Mouse (Mus musculus) liver, embryonic 12.5 days (tissue): Measurements from ENCODE around the gene Arhgef40. TPM values are rescaled to one million over a fixed set of nuclear protein-coding genes. Genes with fewer than 3 reads are reported as not detected.
A peak's percentile ranks its signal among the peaks of the same experiment; 100 is the strongest.
"Not testable (repeated sequence)": the region's sequence is repeated elsewhere in the genome, so short reads cannot be mapped to it uniquely, and the experiment has no call there.

Experiments
- ATAC-seq: fragments of 200-750 bp; cut with Nextera tagmentation; 2 replicates; pipeline ENCODE4 v1.8.0; 2017; ENCODE audit warnings: moderate number of reproducible peaks, mild to moderate bottlenecking, moderate library complexity
- H3K27ac ChIP-seq: fragments of 300-500 bp; sonication (generic); 2 replicates; pipeline ENCODE4 v1.5.1; 2016; ENCODE audit warnings: mild to moderate bottlenecking
- H3K27me3 ChIP-seq: fragments of 300-500 bp; sonication (generic); replicated peaks from 2 replicates; pipeline ENCODE4 v1.6.1; 2016; ENCODE audit warnings: mild to moderate bottlenecking, moderate library complexity
- H3K36me3 ChIP-seq: fragments of 300-500 bp; sonication (generic); 2 replicates; pipeline ENCODE4 v1.6.1; 2016; ENCODE audit warnings: mild to moderate bottlenecking, moderate library complexity
- H3K4me1 ChIP-seq: fragments of 300-500 bp; sonication (generic); 2 replicates; pipeline ENCODE4 v1.6.1; 2016
- H3K4me2 ChIP-seq: fragments of 300-500 bp; sonication (generic); 2 replicates; pipeline ENCODE4 v1.6.1; 2016; ENCODE audit warnings: mild to moderate bottlenecking, moderate library complexity
- H3K4me3 ChIP-seq: fragments of 300-500 bp; sonication (generic); 2 replicates; pipeline ENCODE4 v1.5.1; 2016; ENCODE audit warnings: mild to moderate bottlenecking, moderate library complexity
- H3K9ac ChIP-seq: fragments of 300-500 bp; sonication (generic); 2 replicates; pipeline ENCODE4 v1.6.1; 2016; ENCODE audit warnings: mild to moderate bottlenecking, moderate library complexity
- H3K9me3 ChIP-seq: fragments of 300-500 bp; sonication (generic); replicated peaks from 2 replicates; pipeline ENCODE4 v1.6.1; 2016; ENCODE audit warnings: mild to moderate bottlenecking, moderate library complexity
- WGBS: fragments of 180-500 bp; shearing (Covaris S2); methylation state at CpG from one replicate; pipeline ENCODE4 v1.1.7; 2016; ENCODE audit not compliant: insufficient replicate concordance; 5-methylcytosine and 5-hydroxymethylcytosine counted together
- polyA plus RNA-seq: library from polyadenylated mRNA; unstranded; fragments of >200 nt; fragmentation: Nextera tagmentation; extraction: Ambion mirVana; gene quantifications from 2 replicates; pipeline ENCODE4 v1.2.1, GENCODE M21; 2016

The Arhgef40 gene
- polyA plus RNA-seq, 1 experiment from 2014 or later, result 34.8 TPM

GRCm38 (mm10) chr14:52044901-52045678, 60.6 kb downstream of the Arhgef40 start:
- ATAC-seq, result 0 out of 2 replicates have a peak, but pooled peaks have one; percentile 32
- H3K27ac ChIP-seq, result no peak overlapping the region
- H3K36me3 ChIP-seq, result no peaks in the 10 kb centered on the region
- no peaks in the 10 kb centered on the region for H3K9me3 ChIP-seq
- 6% methylated on average over 8 of the region's 8 CpGs for WGBS
- peaks cover 8% of the 10 kb centered on the region; the same call in 1 of the 2 replicates for H3K4me1 ChIP-seq
- H3K4me2 ChIP-seq, result peak overlapping the region; percentile 25
- no peaks in the 10 kb centered on the region for H3K27me3 ChIP-seq
- H3K4me3 ChIP-seq, result no peak overlapping the region
- no peak overlapping the region for H3K9ac ChIP-seq

GRCm38 (mm10) chr14:52045966-52046565, 61.5 kb downstream of the Arhgef40 start:
- ATAC-seq, result no peak
- Histone ChIP-seq H3K27ac (no peak overlapping the region), H3K4me2 (no peak overlapping the region), H3K9me3 (no peaks in the 10 kb centered on the region), H3K4me3 (no peak overlapping the region), H3K27me3 (no peaks in the 10 kb centered on the region), H3K36me3 (no peaks in the 10 kb centered on the region), H3K4me1 (peaks cover 8% of the 10 kb centered on the region; the same call in 1 of the 2 replicates), H3K9ac (no peak overlapping the region)
- 69% methylated on average over 9 of the region's 9 CpGs for whole genome bisulfite sequencing

GRCm38 (mm10) chr14:52052720-52053119, 68.2 kb downstream of the Arhgef40 start:
- H3K4me3 ChIP-seq, H3K9me3 ChIP-seq, H3K4me2 ChIP-seq, H3K36me3 ChIP-seq, H3K9ac ChIP-seq, H3K27me3 ChIP-seq, ATAC-seq, H3K4me1 ChIP-seq, H3K27ac ChIP-seq: not testable (repeated sequence)
- WGBS, result 70% methylated on average over 3 of the region's 3 CpGs

Other genes starting within 250 kb of the Arhgef40 start
- not detected in 2 replicates for gene Ang4, start 211.1 kb upstream of the Arhgef40 start, polyA plus RNA-seq
- not detected in 2 replicates for gene AY358078, start 184.7 kb upstream of the Arhgef40 start, polyA plus RNA-seq
- gene Ear6, start 131.0 kb upstream of the Arhgef40 start, polyA plus RNA-seq, result 3.6 and 12.0 TPM in 2 replicates
- gene Mettl17, start 99.9 kb upstream of the Arhgef40 start, polyA plus RNA-seq, result 19.6 and 20.4 TPM in 2 replicates
- gene Slc39a2, start 91.8 kb upstream of the Arhgef40 start, polyA plus RNA-seq, result 0.06 and 0.11 TPM in 2 replicates
- gene Ndrg2, start 70.6 kb upstream of the Arhgef40 start, polyA plus RNA-seq, result 17.0 and 17.3 TPM in 2 replicates
- gene Tppp2, start 66.3 kb upstream of the Arhgef40 start, polyA plus RNA-seq, result not detected in 2 replicates
- not detected in 2 replicates for gene Rnase13, start 61.9 kb upstream of the Arhgef40 start, polyA plus RNA-seq
- gene Tmem253, start 30.9 kb downstream of the Arhgef40 start, polyA plus RNA-seq, result 0.32 and 0.39 TPM in 2 replicates
- 15.3 and 15.8 TPM in 2 replicates for gene Zfp219, start 36.0 kb downstream of the Arhgef40 start, polyA plus RNA-seq
- not detected in 2 replicates for gene Olfr221, start 57.7 kb downstream of the Arhgef40 start, polyA plus RNA-seq
- gene Hnrnpc, start 119.3 kb downstream of the Arhgef40 start, polyA plus RNA-seq, result 438 and 448 TPM in 2 replicates
- 58.2 and 62.1 TPM in 2 replicates for gene Rpgrip1, start 126.0 kb downstream of the Arhgef40 start, polyA plus RNA-seq
- 53.7 TPM in 2 replicates for gene Supt16, start 212.7 kb downstream of the Arhgef40 start, polyA plus RNA-seq